In genomic region chr3:95275161-95275560, GRCm38 (mm10) we compare ENCODE assay signal across 30 mouse cellular contexts. TPM values are rescaled to one million over a fixed set of nuclear protein-coding genes. Genes with fewer than 3 reads are reported as not detected.
DNase-seq lines count a peak whose midpoint lies in the region; ATAC-seq and TF ChIP-seq lines count a peak whose summit lies in the region.
"Had no signal": no experiment of that assay in that cellular context is flagged by ENCODE, and none has a peak within 500 bp of the region (broad histone marks: within the 10 kb centered on the region; RNA-seq: fewer than 3 reads in every experiment).

No protein-coding gene starts in this region.

- no peak overlapping the region for H3K4me2 ChIP-seq in heart, embryonic 12.5 days
- H3K4me2 ChIP-seq in kidney, postnatal 0 days (ENCODE audit: low read length) = no peak overlapping the region
- H3K4me2 ChIP-seq: intestine, embryonic 15.5 days; limb, embryonic 12.5 days; liver, embryonic 15.5 days; neural tube, embryonic 13.5 days had no signal

- H3K9me3 ChIP-seq in heart, embryonic 12.5 days (replicated peaks) = no peaks in the 10 kb centered on the region
- H3K9me3 ChIP-seq in kidney, postnatal 0 days (replicated peaks; ENCODE audit: low read length) = no peaks in the 10 kb centered on the region
- H3K9me3 ChIP-seq: forebrain, embryonic 10.5 days; hindbrain, embryonic 10.5 days; intestine, embryonic 15.5 days; limb, embryonic 12.5 days; liver, embryonic 15.5 days; midbrain, embryonic 10.5 days; neural tube, embryonic 13.5 days had no signal

- H3K4me3 ChIP-seq in gastrocnemius, adult 2 months = peak overlapping the region; percentile 18
- no peak overlapping the region for H3K4me3 ChIP-seq in heart, embryonic 12.5 days
- no peak overlapping the region for H3K4me3 ChIP-seq in kidney, postnatal 0 days (replicated peaks; ENCODE audit: low read depth, low read length)
- H3K4me3 ChIP-seq: forebrain, embryonic 10.5 days; hindbrain, embryonic 10.5 days; intestine, embryonic 15.5 days; layer of hippocampus, adult 2 months; limb, embryonic 12.5 days; liver, embryonic 15.5 days; midbrain, embryonic 10.5 days; myocyte; neural tube, embryonic 13.5 days had no signal

- H3K9ac ChIP-seq in heart, embryonic 12.5 days = no peak overlapping the region
- H3K9ac ChIP-seq in kidney, postnatal 0 days (ENCODE audit: low read depth, low read length) = no peak overlapping the region
- H3K9ac ChIP-seq: intestine, embryonic 15.5 days; limb, embryonic 12.5 days; liver, embryonic 15.5 days; neural tube, embryonic 13.5 days had no signal

- peak; percentile 59 for DNase-seq in gastrocnemius, adult 2 months
- DNase-seq in gastrocnemius, postnatal 14 days = no peak
- DNase-seq in heart, postnatal 25 days (ENCODE audit: low spot score) = no peak
- peak; percentile 24 for DNase-seq in kidney, postnatal 0 days (ENCODE audit: low spot score)
- DNase-seq in kidney, adult 9 months = no peak
- DNase-seq in R1 (ENCODE audit: low read depth, low spot score) = peak; percentile 32
- DNase-seq: adrenal gland, postnatal 10 days; B cell, adult 2 months; cerebellum, postnatal 14 days; kidney, adult 8-10 months; lung, postnatal 4 days; retina, postnatal 1 day; right cerebral cortex, postnatal 25 days; thymus, postnatal 14 days had no signal

- H3K4me1 ChIP-seq in heart, embryonic 12.5 days (replicated peaks) = peaks cover 48% of the 10 kb centered on the region
- H3K4me1 ChIP-seq in kidney, postnatal 0 days (replicated peaks; ENCODE audit: insufficient read depth, low read length) = no peaks in the 10 kb centered on the region
- H3K4me1 ChIP-seq: forebrain, embryonic 10.5 days; hindbrain, embryonic 10.5 days; limb, embryonic 12.5 days had no signal

- peak overlapping the region; percentile 93 for H3K27ac ChIP-seq in gastrocnemius, adult 2 months
- peak overlapping the region; percentile 1 for H3K27ac ChIP-seq in heart, embryonic 12.5 days (ENCODE audit: poor library complexity, severe bottlenecking)
- H3K27ac ChIP-seq in kidney, postnatal 0 days = no peak overlapping the region
- H3K27ac ChIP-seq: forebrain, embryonic 10.5 days; hindbrain, embryonic 10.5 days; intestine, embryonic 15.5 days; layer of hippocampus, adult 2 months; limb, embryonic 12.5 days; midbrain, embryonic 10.5 days; neural tube, embryonic 13.5 days had no signal

- WGBS in heart, embryonic 12.5 days = 64% methylated on average over 6 of the region's 6 CpGs
- WGBS in kidney, postnatal 0 days = 55% methylated on average over 6 of the region's 6 CpGs

- TF ChIP-seq CTCF in gastrocnemius, adult 2 months (IDR thresholded peaks at IDR 0.05) = no peak
- no peak for TF ChIP-seq CTCF in kidney, postnatal 0 days (IDR thresholded peaks at IDR 0.05; ENCODE audit: low read depth)

- intact Hi-C loops in gastrocnemius, adult 2 months (cut with DNase I) = no loop called here
- intact Hi-C loops in gastrocnemius, postnatal 14 days (cut with DNase I; ENCODE audit: low total_unique reads) = no loop called here
- intact Hi-C loops in heart, postnatal 25 days (cut with DNase I) = no loop called here

- H3K36me3 ChIP-seq in heart, embryonic 12.5 days = peaks cover 12% of the 10 kb centered on the region
- H3K36me3 ChIP-seq in kidney, postnatal 0 days (ENCODE audit: insufficient read depth, low read length) = no peaks in the 10 kb centered on the region
- H3K36me3 ChIP-seq: intestine, embryonic 15.5 days; neural tube, embryonic 13.5 days had no signal

- H3K27me3 ChIP-seq in heart, embryonic 12.5 days (replicated peaks) = no peaks in the 10 kb centered on the region
- no peaks in the 10 kb centered on the region for H3K27me3 ChIP-seq in kidney, postnatal 0 days (ENCODE audit: insufficient read depth, low read length)
- H3K27me3 ChIP-seq: CH12.LX; intestine, embryonic 15.5 days; limb, embryonic 12.5 days; liver, embryonic 15.5 days; neural tube, embryonic 13.5 days had no signal

- no peak for ATAC-seq in heart, embryonic 12.5 days (ENCODE audit: insufficient number of reproducible peaks, low FRiP score)
- no peak for ATAC-seq in kidney, postnatal 0 days (replicated peaks; ENCODE audit: low FRiP score, low read depth)
- ATAC-seq in activated CD4-positive, CD25-positive, alpha-beta regulatory T cell, adult 4 months = no peak
- ATAC-seq: forebrain, embryonic 16.5 days; hindbrain, embryonic 16.5 days; intestine, embryonic 15.5 days; midbrain, embryonic 16.5 days had no signal

RNA-seq across cellular contexts. Expression of gene Mindy1, which starts 6.0 kb away (rescaled TPM):
- 10 to 100 TPM; 23.9 to 26.4 TPM for total RNA-seq in gastrocnemius, adult 2 months (2021)
- total RNA-seq in gastrocnemius, postnatal 14 days (2021) = 10 to 100 TPM; 19.6 to 22.5 TPM
- 26.9 and 29.7 TPM in 2 replicates for polyA plus RNA-seq in heart, embryonic 12.5 days (2016; fragmentation: Nextera tagmentation; extraction: Ambion mirVana)
- 10 to 100 TPM; 20.2 to 23.4 TPM for total RNA-seq in heart, postnatal 25 days (2021)
- 72.6 and 73.2 TPM in 2 replicates for polyA plus RNA-seq in kidney, postnatal 0 days (2015; fragmentation: Nextera tagmentation; extraction: Ambion mirVana)
- 10 to 100 TPM; 19.3 to 21.6 TPM for polyA plus RNA-seq in activated CD4-positive, CD25-positive, alpha-beta regulatory T cell, adult 4 months (2017; shearing (Covaris generic))

RNA-seq across cellular contexts. Expression of gene Prune1, which starts 6.7 kb away (rescaled TPM):
- total RNA-seq in gastrocnemius, adult 2 months (2021) = 10 to 100 TPM; 45.8 to 46.9 TPM
- total RNA-seq in gastrocnemius, postnatal 14 days (2021) = 10 to 100 TPM; 35.3 to 35.6 TPM
- 29.5 and 31.7 TPM in 2 replicates for polyA plus RNA-seq in heart, embryonic 12.5 days (2016; fragmentation: Nextera tagmentation; extraction: Ambion mirVana)
- total RNA-seq in heart, postnatal 25 days (2021) = 10 to 100 TPM; 22.1 to 22.8 TPM
- polyA plus RNA-seq in kidney, postnatal 0 days (2015; fragmentation: Nextera tagmentation; extraction: Ambion mirVana) = 20.1 and 20.3 TPM in 2 replicates
- 1 to 10 TPM; 6.3 to 9.7 TPM for polyA plus RNA-seq in activated CD4-positive, CD25-positive, alpha-beta regulatory T cell, adult 4 months (2017; shearing (Covaris generic))

RNA-seq across cellular contexts. Expression of gene Bnipl, which starts 24.2 kb away (rescaled TPM):
- total RNA-seq in gastrocnemius, adult 2 months (2021) = under 1 TPM in 1 of 2 experiments, not detected in 1; 0.31 TPM
- total RNA-seq in gastrocnemius, postnatal 14 days (2021) = not detected
- not detected in 2 replicates for polyA plus RNA-seq in heart, embryonic 12.5 days (2016; fragmentation: Nextera tagmentation; extraction: Ambion mirVana)
- not detected for total RNA-seq in heart, postnatal 25 days (2021)
- polyA plus RNA-seq in kidney, postnatal 0 days (2015; fragmentation: Nextera tagmentation; extraction: Ambion mirVana) = 0.82 and 1.6 TPM in 2 replicates
- not detected for polyA plus RNA-seq in activated CD4-positive, CD25-positive, alpha-beta regulatory T cell, adult 4 months (2017; shearing (Covaris generic))
- total RNA-seq: CH12.LX had no signal
- polyA plus RNA-seq: hindbrain, embryonic 16.5 days; liver, embryonic 15.5 days; midbrain, embryonic 16.5 days; neural tube, embryonic 13.5 days had no signal

RNA-seq across cellular contexts. Expression of gene Anxa9, which starts 31.8 kb away (rescaled TPM):
- not detected for total RNA-seq in gastrocnemius, adult 2 months (2021)
- under 1 TPM; 0.18 to 0.27 TPM for total RNA-seq in gastrocnemius, postnatal 14 days (2021)
- 1.2 and 1.7 TPM in 2 replicates for polyA plus RNA-seq in heart, embryonic 12.5 days (2016; fragmentation: Nextera tagmentation; extraction: Ambion mirVana)
- under 1 TPM; 0.52 to 0.59 TPM for total RNA-seq in heart, postnatal 25 days (2021)
- 9.9 and 10.1 TPM in 2 replicates for polyA plus RNA-seq in kidney, postnatal 0 days (2015; fragmentation: Nextera tagmentation; extraction: Ambion mirVana)
- polyA plus RNA-seq in activated CD4-positive, CD25-positive, alpha-beta regulatory T cell, adult 4 months (2017; shearing (Covaris generic)) = under 1 TPM in 1 of 2 experiments, not detected in 1; 0.83 TPM

RNA-seq across cellular contexts. Expression of gene Gm128, which starts 33.8 kb away (rescaled TPM):
- under 1 TPM in 1 of 2 experiments, not detected in 1; 0.11 TPM for total RNA-seq in gastrocnemius, adult 2 months (2021)
- total RNA-seq in gastrocnemius, postnatal 14 days (2021) = under 1 TPM in 1 of 2 experiments, not detected in 1; 0.16 TPM
- polyA plus RNA-seq in heart, embryonic 12.5 days (2016; fragmentation: Nextera tagmentation; extraction: Ambion mirVana) = 0.53 and 0.64 TPM in 2 replicates
- total RNA-seq in heart, postnatal 25 days (2021) = not detected
- 1.2 and 1.3 TPM in 2 replicates for polyA plus RNA-seq in kidney, postnatal 0 days (2015; fragmentation: Nextera tagmentation; extraction: Ambion mirVana)
- polyA plus RNA-seq in activated CD4-positive, CD25-positive, alpha-beta regulatory T cell, adult 4 months (2017; shearing (Covaris generic)) = 1 to 10 TPM in 1 of 2 experiments, under 1 TPM in 1; 0.40 to 1.1 TPM
- total RNA-seq: CH12.LX had no signal
- polyA plus RNA-seq: embryonic facial prominence, embryonic 11.5 days; forebrain, embryonic 16.5 days had no signal

Comparison
In these comparisons a context has a peak if more than half of its experiments do, and no peak if none do; other contexts are left out.
1. DNase-seq: peak in gastrocnemius, adult 2 months (single experiment), kidney, postnatal 0 days (single experiment) and R1 (single experiment); none in gastrocnemius, postnatal 14 days (single experiment), heart, postnatal 25 days (single experiment) and kidney, adult 9 months (single experiment).